Mouse (Mus musculus): Measurements from ENCODE around the gene Fezf2.

Gene Fezf2

DNA sequence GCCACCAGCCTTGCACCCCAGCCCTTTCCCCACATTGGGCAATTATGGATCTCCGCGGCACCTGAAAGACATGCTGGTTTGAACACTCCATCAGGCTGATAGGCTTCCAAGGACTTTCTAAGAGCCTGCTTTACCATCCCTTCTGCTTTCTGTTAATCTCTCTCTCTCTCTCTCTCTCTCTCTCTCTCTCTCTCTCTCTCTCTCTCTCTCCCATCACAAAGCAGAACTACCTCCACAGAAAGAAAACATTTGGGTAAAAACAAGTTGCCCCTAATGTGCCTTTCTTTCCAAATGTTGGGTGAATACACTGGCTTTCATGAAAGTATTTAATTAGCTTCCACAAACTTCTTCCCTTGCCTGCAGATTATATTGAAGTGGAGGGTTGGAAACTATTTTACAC lies at the start of gene Fezf2:
TSS of gene Fezf2 (minus strand) at position 101 of the 400 bp plus-strand sequence.
- WGBS: 53% methylated on average over 2 of the region's 2 CpGs

DNA sequence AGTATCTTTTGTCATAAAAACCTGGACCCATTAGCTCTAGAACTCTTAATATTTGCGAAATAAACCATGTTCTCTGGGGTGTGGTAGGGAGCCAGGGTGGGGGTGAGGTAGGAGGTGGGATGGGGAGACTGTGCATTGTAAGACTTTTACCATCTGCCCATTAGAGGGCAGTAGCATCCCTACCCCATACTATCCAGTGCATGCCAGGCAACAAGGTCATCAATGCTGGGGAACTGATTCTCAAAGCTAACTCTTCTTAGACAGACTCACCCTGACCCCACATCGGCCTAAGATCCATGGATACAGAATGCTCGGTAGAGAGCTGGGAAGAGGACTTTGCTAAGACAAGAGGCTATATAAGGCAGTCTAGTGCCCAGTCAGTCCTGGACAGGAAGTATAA lies 49.6 kb upstream of the Fezf2 start:
- WGBS: 88% methylated on average over 3 of the region's 3 CpGs

DNA sequence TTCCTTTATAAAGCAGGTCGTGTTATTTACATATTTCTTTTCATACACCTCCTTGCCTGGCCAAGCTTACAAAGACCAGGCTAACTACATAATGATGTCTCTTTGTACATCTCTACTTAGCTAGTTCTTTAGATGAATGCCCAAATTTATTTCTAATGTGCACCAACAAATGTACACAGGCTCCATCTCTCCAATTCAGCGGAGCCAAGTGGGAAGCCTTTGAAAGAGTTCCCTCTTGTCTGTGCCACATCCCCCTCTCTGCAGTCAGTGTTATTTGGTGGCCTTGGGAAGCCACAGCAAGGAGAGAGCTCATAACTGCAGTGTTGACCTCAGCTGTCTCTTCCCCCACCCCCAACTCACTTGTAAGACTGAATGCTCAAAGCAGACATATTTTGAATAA lies 46.3 kb upstream of the Fezf2 start:
- WGBS: 47% methylated on average over 2 of the region's 2 CpGs

DNA sequence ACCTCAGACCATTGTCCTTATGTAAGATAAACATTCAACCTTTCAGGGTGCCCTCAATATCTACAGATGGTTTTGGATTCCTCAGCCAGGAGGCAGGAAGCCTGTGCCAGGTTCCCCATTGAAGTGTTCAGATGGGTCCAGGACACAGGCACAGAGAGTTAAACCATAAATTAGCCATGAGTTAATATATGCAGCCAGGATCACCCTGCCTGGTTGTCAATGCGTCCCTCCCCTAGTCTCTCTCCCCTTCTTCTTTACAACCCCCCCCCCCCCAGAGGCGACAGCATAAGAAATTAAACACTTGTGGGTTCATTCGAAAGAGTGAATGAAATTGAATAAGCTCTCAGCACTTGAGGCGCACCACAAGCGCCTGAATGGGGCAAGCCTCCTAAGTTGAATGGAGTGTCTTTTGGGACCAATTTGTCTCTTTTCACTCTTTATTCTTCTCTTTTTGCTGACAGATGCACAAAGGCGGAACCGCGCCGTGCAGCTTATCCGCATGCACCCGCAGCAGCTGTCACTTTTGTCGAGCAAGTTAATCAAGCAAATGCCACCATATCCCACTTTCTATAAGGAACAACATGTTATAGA lies 45.4 kb upstream of the Fezf2 start:
- 39% methylated on average over 12 of the region's 12 CpGs for WGBS

DNA sequence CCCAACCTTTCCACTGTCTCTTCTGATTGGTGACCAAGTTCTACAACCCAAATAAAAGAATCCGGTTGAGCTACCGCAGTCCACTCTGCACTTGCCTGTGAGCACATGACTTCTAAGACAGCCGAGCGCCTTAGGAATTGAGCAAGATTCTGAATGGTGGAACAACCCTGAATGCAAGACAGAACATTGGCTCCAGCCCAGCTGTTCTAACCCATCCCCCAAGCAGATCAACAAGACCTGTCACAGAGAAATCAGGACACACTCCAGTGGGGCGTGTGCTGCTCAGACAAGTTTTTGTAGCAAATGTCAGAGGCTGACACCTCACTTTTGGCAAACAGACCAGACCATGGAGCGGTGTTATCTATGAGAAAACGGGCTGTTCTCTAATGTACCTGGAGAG lies 43.2 kb upstream of the Fezf2 start:
- WGBS: 84% methylated on average over 7 of the region's 7 CpGs

DNA sequence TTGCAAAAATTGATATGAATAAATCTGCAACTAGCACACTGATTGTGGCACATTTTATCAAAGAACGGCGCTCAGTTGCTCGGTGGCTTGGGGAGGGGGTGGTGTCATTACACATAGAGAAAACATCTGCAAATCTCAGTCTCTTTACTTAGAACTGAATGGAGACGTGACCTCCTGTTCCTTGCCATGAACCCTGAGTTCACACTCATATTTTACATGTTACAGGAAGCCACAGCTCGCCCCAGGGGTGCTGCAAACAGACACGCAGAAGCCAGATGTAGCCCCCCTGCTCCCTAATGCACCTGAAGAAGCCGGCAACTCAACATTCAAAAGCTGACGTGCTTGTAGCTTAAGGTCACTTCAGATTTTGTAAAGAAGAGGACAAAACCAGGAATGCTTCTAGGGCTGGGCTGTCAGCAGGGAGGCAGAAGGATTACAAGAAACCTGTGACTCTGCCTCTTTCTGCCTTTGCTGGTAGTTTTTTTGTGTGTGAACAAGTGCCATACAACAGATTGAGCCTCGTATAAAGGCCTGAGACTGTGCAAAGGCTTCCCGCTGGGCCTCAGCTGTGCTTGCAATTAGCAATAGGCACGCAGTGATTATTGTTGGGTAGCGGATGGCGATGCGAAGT lies 40.9 kb upstream of the Fezf2 start:
- 58% methylated on average over 14 of the region's 14 CpGs for WGBS

DNA sequence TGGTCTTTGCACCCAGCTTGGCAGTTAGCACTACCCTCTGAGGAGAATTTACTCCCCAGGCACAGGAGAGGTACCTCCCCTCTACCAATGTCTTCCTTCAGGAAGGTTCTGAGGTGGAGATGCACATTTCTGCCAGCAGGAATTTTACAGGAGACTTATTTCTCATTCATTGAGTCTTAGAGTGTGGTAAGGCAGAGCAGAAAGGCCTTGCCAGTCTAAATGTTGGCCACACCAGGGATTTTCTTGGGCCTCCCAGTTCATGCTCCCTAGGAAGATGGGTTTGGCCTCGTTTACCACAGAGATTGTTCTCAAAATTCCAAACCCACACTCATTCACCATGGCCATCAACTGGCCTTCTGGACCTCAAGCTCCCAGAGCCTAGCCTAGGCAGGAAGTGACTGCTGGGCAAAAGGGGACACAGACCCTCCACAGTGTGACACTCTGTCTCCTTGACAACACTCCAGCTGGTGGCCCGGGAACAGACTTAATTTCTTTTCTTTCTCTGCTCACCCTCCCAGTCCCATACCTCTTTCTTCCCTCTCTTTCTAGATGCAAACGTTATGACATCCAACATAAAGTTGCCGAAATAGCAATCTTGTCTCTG lies 40.3 kb upstream of the Fezf2 start:
- WGBS: 49% methylated on average over 4 of the region's 4 CpGs

DNA sequence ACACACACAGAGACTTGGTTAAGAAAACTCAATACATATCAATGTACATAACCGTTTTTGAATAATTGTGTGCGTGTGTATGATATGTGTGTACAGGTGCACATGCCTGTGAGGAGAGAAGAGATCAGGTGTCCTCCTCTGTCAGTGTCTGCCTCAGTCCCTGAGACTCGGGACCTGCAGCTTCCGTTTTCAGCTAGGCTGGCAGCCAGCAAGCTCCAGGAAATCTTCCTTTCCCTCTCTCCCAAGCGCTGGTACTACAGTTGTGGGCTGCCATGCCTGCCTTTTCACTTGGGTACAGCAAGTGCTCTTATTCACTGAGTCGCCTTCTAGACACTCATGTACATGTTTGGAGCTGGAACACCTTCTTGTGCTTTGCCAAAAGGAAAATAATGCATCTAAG lies 39.2 kb upstream of the Fezf2 start:
- WGBS: 63% methylated on average over 6 of the region's 6 CpGs

DNA sequence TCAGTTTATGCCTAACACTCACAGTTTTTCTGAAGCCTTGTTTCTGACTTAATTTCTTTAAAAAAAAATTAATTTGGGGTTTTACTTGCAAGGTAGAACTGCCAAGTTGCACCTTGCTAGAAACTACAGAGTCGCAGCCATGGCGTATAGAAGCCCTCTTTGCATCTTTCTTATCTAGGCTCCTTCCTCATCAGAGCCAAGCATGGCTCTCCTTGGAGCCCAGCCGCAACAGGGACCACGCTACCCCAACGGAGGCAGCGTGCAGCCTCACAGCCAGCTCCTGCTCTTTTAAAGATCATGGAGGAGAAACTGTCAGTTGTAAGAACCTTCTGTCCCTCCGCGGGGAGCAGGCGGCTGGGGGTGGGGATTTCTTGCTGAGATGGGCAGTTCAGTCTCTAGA lies 29.9 kb upstream of the Fezf2 start:
- WGBS: 39% methylated on average over 9 of the region's 9 CpGs

DNA sequence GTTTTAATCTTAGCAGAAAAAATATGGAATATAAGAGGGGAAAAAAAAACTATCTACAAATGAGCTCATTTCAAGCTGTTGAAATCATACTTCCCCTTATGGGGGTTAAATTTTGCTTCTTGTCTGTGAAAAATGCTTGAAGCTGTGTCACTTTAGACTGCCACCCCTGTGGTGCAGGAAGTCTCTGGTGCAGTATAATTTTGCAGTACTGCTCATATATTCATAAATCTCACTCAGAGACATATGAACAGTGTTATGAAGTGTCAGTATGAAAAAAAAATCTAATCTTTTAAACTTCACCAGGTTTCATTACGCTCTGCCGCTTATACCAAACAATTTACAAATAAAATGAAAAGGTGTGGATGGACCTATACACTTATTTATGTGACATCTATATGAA lies 29.3 kb upstream of the Fezf2 start:
- 90% methylated on average over 2 of the region's 2 CpGs for WGBS

DNA sequence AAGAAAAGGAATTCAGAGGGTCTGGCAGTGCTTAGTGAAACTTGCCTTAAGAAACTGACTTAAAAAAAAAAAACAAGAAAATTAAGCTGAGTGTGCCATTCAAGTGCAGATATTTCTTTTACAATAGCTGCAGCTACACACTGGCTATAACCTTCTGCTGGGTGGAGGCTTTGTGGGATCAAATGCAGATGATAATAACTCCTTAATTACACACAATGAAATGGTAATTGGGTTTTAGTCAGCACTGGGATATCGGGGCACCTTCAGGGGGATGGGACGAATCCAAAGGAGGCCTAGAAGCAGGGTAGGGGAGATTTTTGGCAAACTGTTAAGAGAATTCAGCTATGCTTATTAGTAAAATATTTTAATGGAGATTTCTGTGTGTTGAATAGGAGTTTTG lies 27.5 kb upstream of the Fezf2 start:
- 79% methylated on average over 2 of the region's 2 CpGs for WGBS

DNA sequence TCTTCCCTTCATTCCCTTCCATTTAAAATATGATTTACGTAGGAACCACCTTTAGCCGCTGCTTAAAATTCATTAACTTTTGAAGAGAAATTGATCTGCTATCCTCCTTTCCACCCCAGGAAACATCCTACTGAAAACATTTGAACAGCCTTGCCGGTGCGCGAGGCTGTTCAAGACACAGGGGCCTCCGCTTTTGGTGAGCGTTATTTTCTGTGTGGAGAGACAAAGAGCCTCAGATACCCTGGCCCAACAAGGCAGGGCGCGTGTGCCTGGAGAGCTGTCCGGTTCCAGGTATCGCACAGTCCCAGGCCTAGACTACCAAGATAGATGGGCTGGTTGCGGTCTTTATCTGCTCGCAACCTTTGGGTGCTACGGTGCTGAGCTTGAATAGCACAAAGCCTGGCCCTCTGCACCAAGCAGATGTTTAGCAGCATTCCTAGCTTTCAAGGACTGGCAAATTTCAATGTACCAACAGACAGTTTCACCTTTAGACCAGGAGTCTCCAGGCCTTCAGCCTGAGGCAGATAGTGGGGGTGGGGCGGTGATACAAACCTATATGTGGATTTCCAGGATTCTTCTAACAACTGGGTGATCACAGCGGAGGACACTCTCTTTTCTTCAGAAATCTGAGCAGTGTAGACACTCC lies 2.4 kb upstream of the Fezf2 start:
- 62% methylated on average over 16 of the region's 16 CpGs for WGBS

DNA sequence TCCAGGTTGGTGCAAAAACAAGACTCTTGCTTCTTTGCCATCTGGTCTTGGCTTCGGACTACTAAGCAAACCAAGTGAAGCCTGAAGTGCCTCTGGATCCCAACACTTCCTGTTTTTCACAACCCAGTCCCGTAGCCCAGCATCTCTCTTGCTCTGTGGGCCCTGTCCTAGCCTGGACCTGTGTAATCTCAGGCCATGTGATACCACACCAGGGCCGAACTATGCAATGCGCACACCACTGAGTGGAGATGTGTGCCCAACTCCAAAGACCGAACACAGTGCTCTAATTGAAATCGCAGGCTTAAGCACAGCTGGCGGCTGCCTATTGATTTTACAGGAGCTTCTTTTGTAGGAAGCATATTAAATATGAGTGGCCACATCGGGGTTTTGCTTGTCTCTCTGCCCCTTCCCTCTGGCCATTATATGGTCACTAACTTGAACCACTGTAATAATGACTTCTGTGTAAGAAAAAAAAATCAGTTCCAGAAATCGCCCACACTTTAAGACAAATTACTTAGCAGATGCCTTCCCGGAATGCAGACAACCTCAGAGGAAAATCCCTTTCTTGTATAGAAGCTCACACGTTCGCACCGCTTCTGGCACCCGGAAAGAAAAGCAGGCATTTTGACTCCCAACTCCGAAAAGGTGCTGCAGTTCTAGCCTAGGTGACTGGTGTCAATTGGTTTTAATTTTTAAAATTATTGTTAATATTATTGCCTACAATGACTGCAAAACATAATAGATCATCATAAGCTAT lies 1.5 kb upstream of the Fezf2 start:
- WGBS: 54% methylated on average over 15 of the region's 15 CpGs

DNA sequence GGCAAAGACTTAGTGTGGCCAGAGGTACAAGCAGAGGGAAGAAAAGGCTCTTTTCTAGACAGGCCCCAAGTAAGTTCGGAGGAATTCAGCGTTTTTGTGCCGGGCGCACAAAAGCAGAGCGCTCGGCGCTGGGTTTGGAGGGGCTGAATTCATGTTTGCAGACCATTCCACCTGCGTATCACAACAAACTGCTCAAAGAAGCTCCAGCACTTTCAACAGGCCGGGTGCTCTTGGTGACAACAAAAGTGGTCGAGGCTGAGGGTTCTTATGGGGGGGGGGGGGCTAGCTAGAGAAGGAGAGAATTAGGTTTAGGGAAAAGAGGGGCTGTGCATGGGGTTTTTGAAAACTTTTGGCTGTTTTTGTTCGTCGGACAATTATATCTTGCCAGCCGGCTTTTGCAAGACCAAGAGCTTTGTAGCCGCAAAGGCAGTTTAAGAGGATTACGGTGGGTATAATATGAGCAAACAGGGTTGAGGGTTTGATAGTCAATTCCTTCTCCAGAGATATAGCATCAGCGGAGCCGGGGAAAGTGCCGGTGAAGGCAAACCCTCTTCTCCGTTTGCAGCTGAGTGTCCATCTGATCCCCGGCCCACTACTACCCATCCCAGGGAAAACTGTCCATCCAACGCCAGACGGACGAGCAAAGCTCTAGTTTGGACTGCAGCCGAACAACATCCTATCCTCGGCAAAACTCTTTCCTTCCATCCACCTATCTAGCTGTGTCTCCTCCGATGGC lies 956 bp downstream of the Fezf2 start:
- 18% methylated on average over 26 of the region's 26 CpGs for WGBS

DNA sequence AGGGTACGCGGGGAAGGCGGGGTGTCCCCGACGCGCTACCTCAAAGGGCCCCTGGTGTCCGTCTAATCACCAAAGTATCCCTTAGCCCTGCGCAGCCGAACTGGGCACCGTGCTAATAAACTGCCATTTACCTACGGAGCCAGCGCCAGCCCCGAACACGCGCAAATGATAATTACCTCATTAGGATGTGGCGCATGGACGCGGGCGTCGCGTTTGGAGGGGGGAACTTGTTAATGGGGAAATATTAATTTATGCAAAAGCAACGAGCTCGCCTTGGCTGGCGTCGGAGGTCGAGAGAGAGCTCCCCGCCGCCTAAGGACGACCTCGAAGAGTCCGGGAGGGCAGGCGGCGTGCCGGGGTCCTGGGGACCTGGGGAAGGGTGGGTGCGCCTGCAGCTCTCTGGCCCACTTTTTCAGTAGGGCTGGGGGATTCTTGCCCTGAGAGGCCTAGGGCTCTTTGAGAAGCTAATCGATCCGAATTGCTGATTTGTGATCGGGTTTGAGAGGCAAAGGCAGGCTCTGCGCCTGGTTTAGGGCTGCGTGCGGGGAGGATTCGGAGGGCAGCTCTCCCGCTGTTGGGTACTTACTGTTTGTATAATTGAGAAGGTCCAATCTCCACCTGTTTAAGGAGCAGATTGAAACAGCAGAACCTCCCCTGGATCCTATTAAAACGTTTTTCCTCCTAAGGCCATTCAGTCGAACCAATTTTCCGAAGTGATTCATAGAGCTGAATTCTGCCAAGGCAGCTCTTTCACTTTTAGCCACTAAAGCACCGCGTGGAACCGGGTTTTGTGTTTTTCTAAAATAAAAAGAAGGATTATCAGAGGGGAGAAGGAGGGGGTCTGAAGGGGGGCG lies 1.8 kb downstream of the Fezf2 start:
- 4% methylated on average over 50 of the region's 50 CpGs for WGBS

DNA sequence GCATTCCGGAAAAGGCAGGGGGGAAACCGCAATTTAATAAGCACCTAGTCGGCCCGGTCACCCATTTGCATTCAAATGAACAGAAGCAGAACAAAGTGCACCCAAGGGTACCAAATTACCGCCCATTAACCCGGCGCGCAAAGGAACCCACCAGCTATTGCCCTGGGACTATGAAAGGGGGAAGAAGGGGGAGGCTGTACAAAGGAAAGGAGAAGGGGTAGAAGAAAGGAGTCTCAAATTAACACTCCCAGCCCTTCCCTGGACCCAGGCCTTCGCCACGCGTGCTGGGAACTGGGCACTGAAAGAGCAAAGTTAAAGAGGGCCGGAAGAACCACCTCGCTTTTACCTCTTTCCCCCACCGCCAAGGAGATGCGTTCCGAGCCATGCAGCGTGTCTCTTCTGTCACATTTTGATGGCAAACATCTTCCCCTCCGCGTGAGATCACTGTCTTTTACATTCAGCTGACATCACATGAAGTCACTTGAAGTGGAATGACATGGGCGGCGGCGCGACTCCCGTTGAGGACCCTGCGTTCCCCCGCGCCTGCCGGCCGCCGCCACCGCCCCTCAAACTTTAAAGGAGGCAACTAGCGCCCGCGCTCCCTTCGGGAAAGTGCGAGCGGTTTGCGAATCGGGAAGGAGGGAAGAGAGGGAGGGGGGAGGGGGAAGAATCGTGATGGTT lies 2.6 kb downstream of the Fezf2 start:
- 2% methylated on average over 40 of the region's 40 CpGs for WGBS

DNA sequence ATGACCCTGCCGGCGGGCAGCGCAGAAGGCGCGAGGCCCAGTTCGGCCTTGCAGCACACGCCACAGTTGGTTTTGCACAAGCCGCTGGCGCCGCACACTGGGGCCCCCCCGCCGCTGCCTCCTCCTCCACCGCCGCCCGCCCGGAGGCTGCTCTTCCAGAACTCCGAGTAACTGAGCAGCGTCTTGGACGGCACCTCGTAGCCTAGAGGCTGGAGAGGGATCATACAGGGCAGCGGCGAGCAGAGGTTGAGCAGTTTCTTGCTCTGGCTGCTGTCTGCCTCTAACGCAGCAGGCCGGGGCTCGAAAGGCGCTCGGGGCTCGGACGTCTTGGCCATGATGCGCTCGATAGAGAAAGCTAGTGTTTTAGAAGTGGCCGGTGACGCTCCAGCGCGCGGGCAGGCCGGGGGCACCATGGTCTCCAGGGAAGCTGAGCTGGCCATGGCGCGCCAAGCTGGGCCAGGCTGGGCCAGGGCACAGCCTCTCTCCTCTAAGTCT lies 3.2 kb downstream of the Fezf2 start:
- WGBS: 3% methylated on average over 39 of the region's 39 CpGs

DNA sequence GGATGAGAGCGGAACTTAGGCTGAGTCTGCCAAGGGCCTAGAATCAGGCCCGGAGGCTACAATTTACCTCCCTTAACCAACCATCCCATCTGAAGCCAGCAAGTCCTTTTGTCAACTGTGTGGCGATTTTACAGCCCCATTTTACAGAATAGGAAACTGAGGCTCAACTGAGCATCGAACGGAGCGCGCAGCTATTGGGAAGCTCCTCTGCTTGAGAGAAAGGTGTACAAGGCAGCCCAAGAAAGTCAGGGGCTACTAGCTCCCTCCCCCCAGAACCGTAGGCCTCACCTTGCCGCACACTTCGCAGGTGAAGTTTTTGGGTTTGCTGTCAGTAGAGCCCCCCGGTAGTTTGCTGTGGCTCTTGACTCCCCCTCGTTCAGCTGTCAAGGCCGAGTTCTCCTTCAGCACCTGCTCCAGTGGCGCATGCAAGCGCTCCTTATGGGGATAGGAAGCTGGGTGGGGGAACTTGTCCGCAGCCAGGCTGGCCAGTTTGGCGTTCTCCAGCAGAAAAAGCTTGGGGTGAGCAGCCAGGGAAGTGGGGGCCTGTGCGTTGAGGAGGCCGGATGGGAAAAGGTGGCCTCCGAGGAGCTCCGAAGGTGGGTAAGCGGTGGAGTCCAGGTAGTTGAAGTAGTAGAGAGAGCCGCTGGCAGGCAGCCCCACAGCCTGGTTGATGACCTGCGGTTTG lies 3.8 kb downstream of the Fezf2 start:
- 20% methylated on average over 24 of the region's 24 CpGs for WGBS

DNA sequence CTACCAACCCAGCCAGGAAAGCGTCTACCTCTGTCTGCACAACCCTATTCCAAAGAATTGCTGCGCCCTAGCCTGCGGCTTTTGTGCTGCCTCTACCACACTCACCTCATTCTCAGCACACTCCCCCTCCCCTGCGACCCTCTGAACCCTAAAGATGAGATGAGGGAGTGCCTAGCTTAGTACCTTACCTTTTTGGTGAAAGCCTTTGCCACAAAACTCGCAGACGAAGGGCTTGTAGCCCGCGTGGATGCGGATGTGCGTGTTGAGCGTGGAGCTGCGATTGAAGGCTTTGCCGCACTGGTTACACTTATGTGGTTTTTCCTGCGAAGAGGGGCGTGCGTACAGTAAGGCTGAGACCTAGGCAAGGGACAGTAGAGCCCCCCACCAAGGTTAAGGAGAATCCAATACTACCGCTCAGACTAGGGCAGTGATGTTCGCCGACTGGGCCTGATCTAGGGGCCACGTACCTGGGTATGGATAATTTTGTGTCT lies 4.5 kb downstream of the Fezf2 start:
- WGBS: 31% methylated on average over 20 of the region's 20 CpGs
